Mouse (Mus musculus): Measurements from ENCODE around the gene Jam3.

Jam3 gene

DNA sequence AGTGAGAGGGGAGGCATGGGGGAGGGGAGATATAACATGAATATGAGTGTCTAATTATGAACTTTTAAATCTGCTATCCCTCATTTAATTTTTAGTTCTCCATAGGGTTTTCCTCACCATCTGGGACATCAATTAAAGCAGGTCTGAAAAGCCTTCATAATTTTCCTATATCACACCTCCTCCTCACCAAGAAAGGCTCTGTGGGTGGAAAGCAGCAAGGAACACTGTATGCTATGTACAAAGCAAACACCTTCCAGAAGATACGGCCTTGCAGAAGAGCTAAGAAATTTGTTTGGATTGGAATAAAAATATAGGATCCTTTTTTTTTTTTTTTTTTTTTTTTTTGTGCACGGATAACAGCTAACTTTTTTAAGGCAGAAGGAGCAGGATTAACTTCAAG, 31.3 kb downstream of the Jam3 start:
- ATAC-seq (ENCODE audit: insufficient number of reproducible peaks, low FRiP score, low TSS enrichment) = no peak

DNA sequence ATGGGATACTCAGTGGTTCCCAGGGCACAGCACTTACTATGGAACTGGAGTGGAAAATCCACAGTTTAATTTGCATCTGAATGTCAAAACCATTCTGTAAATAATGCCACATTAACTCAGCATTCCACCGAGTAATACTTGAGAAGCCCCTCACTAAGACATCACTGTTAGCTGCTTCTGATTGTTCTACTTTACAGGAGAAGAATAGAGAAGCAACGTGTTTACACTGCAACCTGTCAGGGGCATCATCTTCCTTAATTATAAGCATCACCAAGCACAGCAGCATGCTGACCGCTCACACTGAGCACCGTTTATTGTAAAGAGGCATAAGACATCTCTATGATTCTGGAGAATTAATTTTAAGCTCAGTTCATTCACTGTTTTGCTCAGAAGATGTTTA, 32.3 kb downstream of the Jam3 start:
- no peak for ATAC-seq (ENCODE audit: insufficient number of reproducible peaks, low FRiP score, low TSS enrichment)

DNA sequence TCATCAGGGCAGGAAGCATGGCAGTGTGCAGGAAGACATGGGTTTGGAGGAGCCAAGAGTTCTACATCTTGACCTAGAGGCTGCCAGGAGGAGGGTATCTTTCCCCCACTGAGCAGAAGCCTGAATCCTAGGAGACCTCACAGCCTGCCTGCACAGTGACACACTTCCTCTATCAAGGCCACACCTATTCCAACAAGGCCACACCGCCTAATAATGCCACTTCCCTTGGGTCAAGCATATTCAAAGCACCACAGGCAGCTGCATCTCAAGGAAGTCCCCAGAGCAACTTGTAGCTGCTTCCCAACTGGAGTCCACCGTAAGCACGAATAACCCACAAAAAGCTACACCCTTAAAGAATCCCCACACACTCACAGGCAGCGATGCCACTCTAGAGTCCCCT, 33.1 kb downstream of the Jam3 start:
- ATAC-seq (ENCODE audit: insufficient number of reproducible peaks, low FRiP score, low TSS enrichment) = no peak

DNA sequence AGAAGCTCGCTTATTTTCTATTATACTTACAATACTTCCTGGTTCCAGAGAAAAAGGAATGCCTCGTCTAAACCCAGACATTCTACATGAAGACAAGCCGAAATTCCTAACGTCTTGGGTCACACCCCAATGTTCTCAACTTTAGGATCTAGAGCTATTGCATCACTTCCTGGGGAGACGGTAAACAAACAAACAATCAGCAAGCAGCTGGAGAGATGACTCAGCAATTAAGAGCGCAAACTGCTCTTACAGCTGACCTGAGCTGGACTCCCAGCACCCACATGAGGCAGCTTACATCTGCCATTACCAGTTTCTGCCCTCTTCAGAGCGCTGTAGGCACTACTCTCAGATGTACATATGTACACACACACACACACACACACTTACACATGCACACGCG, 34.0 kb downstream of the Jam3 start:
- ATAC-seq (ENCODE audit: insufficient number of reproducible peaks, low FRiP score, low TSS enrichment) = no peak

DNA sequence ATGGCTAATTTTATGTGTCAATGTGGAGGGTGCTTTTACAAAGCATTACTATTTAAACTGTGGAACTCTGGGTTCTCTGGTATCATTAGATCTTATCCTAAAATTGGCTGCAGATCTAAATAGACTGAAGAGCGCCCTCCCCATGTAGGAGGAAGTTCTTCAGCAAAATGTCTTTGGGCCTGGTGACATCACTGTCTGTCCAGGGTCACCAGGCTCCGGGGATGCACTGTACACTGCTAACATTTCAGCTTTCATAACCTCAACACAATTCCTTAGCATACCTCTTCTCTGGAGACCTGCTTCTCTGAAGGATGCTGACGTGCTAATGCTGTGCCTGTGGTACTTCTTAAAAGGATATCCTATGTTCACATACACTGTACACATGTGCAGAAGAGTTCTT, 43.5 kb downstream of the Jam3 start:
- ATAC-seq (ENCODE audit: insufficient number of reproducible peaks, low FRiP score, low TSS enrichment) = no peak

DNA sequence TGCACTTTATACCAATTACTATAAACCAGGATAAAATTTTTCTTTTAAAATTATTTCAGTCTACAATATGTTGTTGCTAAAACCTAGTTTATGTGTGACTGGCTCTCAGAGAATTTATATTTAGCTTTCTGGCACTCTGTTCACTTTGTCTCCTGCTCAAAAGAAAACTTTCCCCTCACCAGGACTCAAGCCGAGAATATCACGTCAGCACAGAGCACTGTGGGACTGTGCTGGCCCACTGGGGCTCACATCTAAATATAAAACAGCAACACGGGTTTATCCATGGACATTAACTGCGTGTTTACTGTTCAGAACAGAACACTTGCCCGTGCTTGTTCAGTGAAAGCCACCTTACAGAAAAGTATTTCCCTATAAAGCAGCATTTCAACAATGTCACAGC, 44.5 kb downstream of the Jam3 start:
- no peak for ATAC-seq (ENCODE audit: insufficient number of reproducible peaks, low FRiP score, low TSS enrichment)

DNA sequence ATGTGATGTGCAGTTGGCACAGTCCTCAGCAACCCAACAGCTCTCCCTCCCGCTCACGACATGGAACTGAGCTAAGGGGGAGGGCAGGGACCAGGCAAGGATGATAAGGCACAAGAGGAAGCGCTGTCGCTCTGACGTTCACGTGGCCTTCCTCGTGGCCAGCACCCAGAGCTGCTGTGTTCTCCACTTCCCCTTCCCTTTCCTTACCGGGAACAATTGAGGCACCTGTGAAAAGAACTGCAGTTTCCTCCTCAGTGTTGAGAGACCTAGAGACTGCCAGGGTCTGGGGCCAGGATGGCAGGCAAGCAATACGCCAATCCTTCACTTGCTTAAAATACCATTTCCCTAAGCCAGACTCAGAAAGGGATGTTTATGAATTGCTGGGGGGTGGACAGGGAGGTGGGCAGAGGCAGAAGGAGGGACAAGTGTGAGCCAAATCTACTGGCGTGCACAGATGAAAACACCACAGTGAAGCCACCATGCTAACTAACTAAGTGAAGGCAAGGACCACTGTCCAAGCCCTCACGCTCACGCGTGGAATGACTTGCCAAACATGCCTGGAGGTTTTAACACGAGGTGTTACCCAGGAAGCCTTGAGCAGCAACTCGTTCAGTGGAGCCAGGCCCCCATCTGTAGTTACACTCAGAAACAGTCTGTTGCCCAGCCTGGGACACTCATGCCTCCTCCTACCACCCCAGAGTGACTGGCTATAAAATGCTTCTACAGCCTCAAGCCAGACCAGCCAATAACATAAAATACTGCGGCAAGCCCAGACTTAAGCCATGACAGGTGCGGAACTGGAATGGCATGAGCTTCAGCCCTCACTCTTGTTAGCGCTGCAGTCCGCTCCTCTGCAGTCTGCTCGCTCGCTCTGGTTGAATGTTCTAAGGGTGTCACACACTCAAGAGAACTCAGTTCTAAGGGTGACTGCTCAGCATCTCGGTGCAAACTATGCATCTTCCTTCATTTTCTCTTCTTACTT, 45.4 kb downstream of the Jam3 start:
- ATAC-seq (ENCODE audit: insufficient number of reproducible peaks, low FRiP score, low TSS enrichment) = no peak

DNA sequence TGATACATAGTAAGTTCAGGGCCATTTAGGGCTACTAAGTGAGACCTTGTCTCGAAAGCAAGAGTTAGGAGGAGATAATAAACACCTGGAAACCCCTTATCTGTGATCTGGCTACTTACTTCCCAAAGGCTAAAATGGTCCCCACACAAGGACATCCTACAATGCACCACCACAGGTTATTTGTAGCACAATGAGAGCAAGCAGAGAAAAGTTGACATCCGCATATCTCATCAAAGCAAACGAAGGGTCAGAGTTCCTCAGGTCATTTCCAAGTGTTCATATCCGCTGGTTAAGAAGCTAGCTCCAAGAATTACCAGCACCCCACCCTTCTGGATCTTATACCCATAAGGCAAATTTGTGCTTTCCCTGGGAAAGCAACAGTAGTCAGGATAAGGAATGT, 46.8 kb downstream of the Jam3 start:
- no peak for ATAC-seq (ENCODE audit: insufficient number of reproducible peaks, low FRiP score, low TSS enrichment)

DNA sequence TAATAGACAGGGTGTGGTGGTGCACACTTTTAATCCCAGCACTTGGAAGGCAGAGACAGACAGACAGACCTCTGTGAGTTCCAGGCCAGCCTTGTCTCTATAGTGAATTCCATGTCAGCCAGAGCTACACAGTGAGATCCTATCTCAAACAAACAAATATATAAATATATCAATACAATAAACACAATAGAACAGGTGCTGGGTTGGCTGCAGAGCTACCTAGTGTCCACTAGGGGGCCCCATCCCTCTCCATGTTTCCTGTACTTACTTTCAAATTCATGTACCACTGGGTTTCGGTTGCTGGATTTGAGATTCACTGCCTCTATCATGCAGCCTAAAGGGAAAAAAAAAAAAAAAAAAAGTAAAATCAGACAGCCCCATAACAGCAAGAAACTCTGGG, 49.1 kb downstream of the Jam3 start:
- no peak for ATAC-seq (ENCODE audit: insufficient number of reproducible peaks, low FRiP score, low TSS enrichment)

DNA sequence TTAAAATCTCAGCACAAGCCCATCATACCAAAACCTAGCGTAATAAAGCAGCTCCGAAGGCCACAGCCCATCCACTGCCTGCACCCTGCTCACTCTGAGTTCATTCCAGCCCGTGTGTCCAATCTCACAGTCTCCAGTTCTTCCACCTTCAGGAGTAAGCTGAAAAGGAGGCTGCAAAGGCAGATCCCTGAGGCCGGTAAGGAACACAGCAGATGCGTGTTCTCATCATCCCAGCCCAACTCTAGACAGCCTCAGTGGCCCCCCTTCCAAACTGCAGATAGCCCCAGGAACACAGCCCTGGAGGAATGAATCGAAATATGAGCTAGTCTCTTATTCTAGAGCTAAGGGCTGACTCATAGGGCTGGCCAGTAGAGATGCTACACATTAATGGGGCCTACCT, 53.8 kb downstream of the Jam3 start:
- no peak for ATAC-seq (ENCODE audit: insufficient number of reproducible peaks, low FRiP score, low TSS enrichment)

DNA sequence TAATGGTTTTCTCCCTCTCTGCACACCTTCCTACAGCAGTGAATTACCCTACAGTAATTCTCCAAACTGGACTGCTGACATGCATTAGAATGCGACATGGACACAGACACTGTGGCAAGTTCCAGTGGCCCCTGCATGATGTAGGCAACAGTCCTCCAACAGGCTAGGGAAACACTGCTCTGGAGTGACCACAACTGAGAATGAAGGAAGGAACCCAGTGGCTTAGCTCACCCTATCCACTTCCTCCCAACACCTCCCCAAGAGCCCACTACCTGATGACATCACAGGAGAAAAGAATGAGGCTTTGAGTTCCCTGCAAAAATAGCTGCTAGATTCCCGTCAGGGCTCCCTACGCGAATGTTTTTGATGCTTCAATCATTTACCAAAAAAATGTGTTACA, 55.7 kb downstream of the Jam3 start:
- ATAC-seq (ENCODE audit: insufficient number of reproducible peaks, low FRiP score, low TSS enrichment) = no peak

DNA sequence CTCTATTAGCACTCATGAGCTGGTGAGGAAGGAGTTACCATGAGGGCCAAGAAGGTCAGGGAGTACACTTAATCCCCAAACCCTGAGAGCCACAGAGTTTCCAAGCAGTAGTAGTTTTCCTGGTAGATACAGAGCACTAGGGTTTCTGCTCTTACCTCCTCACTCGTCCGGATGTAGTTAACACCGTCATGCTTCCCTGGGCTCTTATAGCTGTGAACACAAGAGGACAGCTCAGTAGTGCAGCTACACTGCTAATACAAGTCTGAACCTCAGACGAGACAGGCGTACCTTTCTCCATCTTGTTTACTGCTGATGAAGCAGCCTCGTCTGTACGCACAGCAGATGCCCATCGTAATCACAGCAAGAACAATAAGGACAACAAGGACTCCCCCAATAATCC, 56.7 kb downstream of the Jam3 start:
- no peak for ATAC-seq (ENCODE audit: insufficient number of reproducible peaks, low FRiP score, low TSS enrichment)

DNA sequence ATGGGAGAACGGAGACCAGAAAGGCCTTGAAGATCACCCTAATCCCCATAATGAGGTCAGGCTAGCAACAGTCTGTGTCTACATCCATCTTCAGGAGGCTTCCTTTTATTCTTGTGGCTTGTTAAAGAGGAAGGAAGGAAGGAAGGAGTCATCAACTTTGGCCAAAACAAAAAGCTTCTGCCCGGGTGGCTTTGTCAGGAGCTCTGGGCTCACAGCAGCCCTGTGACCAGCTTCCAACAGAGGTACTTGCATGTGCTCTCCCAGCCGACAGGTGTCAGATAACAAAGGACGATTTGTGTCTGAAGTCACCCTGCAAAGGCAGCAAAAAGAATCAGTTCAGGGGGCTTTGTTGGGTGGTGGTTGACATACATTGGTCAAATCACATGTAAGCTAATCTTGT, 57.1 kb downstream of the Jam3 start:
- ATAC-seq (ENCODE audit: insufficient number of reproducible peaks, low FRiP score, low TSS enrichment) = no peak

DNA sequence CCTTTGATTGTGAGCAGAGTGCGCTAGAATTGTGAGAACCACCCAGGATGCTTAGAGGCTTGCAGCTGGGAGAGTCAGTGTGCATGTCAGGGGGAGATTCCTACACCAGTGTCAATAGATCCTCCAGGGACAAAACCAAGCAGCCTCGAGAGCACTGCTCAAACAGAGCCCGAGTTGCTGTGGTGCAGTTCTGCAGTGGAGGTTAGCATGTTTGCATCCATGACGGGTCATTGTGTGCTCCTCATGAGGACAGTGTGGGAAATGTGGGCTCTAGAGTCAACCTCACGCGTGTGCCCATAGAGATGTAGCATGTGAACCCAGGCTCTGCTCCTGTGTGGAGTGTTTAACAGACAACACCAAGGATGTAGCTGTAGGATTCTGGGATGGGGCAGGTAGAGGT, 62.3 kb downstream of the Jam3 start:
- ATAC-seq (ENCODE audit: insufficient number of reproducible peaks, low FRiP score, low TSS enrichment) = no peak

DNA sequence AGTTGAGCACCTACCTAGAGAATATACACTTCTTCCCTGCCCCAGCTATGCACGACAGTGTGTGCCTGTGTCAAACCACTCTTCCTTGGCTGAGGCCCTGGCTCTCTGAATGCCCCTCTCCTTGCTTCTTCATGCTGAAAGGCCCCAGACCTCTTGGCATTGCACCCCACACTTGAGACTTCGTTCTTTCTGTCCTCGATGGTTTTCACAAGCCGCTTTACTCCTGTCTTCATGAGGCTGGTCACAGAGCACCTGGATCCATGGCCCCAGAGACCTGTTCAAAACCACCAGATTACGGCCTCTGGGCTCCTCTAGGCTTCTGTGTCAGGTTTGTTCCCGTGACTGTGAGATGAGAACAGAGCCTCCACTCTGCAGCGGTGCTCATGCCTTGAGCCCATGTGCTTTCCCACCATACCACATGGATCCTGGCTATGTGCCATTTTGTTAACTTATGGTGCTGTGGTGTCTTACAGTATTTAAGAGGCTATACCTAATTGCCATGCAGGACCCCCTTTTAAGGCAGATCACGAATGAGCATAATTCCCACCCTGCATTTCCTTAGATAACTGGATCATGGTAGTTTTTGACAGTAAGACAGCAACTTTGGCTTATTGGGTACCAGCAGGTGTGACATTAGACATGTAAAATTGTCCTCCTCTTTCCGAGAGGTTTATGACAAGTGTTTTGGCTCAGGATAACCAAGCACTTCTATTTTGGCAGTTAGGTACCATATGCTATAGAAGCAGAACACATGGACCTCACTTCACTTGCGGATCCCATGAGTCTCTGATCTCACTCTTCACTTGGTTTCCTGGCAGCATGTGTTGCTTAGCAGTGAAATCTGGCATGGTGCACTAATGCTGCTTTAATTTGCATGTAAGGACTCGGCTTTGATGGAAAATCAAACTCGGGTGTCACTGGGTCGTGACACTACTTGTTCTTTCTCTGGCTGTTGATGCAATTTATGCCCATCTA, 64.1 kb downstream of the Jam3 start:
- no peak for ATAC-seq (ENCODE audit: insufficient number of reproducible peaks, low FRiP score, low TSS enrichment)

DNA sequence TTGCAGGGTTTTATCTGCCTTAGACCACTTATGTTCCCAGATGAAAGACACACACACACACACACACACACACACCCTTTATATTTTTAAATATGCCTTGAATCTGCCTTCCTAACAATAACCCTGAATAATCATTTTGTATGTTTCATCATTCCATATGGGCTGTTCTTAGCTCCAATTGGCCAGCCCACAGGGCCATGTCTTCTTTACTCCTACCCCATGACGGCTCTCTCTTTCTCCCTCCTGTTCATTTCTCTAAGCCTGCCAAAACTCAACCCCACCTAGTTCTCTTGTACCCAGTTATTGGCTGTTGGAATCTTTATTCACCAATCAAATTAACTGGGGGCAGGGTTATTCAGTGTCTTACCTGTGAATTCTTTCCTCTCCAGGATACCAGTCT, 65.1 kb downstream of the Jam3 start:
- ATAC-seq (ENCODE audit: insufficient number of reproducible peaks, low FRiP score, low TSS enrichment) = no peak

DNA sequence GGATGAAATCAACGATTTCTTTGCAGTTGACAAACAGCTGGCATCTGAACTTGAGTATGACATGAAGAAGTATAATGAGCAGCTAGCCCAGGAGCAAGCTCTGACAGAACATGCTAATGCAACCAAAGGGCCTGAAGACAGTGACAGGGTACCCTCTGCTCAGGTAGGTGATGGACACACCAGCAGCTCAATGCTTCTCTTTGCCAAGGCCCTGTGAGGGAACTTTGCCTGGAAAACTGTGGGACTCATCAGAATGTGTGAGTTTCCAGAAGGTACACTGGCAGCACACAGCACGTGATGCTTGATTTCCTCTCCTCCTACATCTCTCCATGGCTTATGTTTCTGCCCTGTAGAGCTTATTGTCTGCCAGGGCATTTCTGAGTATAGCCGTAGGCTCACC, 67.8 kb downstream of the Jam3 start:
- ATAC-seq (ENCODE audit: insufficient number of reproducible peaks, low FRiP score, low TSS enrichment) = no peak

DNA sequence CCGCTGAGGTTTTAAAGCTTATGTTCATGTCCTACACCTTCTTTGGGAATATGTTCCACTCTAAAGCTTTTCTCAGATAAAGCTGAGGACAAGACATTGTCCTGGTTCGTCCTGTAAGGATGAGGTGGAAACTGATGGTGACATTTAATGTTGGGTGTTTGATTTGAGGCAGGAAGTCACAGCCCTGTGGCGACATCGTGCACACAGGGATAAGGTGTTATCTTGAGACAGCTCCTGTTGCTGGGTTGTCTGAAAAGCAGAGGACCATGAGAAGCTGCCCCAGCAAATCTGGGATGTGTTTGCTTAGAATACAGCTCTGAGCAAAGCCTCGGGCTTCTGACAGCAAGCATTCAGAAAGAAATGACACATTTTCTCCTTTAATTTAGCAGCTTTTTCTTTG, 69.0 kb downstream of the Jam3 start:
- no peak for ATAC-seq (ENCODE audit: insufficient number of reproducible peaks, low FRiP score, low TSS enrichment)

DNA sequence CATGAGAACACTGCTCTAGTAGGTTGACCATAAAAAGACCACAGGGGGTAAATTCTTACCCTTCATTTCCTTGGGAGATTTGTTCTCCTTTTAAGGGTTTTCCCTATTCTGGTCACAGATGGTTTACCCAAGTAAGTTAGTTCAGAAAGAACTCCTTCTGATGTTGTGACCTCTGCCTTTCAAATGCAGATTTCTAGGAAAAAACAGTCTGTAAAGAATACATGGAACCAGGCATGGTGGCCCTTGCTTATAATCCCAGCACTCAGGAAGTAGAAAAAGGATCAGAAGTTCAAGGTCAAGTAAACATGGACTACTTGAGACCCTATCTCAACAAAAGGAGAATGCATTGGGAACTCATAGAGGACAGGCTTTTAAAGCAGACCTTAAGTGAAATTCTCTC, 79.4 kb downstream of the Jam3 start:
- no peak for ATAC-seq (ENCODE audit: insufficient number of reproducible peaks, low FRiP score, low TSS enrichment)

DNA sequence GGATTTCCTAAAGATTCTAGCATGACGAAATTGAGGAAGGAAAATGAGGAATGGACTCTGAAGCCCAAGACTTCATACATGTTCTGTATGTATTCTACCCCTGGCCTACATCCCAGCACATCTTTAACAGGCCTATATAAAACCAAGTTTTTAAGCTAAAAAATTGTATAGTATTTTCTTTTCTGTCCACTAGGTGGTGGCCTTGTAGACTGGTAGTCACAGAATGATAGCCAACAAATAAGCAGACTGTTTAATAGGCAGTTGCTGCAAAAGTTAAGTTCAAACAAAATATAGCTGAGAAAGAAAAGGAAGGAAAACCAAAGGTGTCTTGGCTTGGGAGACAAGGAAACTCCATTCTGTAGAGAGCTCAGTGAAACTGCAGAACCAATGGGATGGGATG, 80.5 kb downstream of the Jam3 start:
- ATAC-seq (ENCODE audit: insufficient number of reproducible peaks, low FRiP score, low TSS enrichment) = no peak

DNA sequence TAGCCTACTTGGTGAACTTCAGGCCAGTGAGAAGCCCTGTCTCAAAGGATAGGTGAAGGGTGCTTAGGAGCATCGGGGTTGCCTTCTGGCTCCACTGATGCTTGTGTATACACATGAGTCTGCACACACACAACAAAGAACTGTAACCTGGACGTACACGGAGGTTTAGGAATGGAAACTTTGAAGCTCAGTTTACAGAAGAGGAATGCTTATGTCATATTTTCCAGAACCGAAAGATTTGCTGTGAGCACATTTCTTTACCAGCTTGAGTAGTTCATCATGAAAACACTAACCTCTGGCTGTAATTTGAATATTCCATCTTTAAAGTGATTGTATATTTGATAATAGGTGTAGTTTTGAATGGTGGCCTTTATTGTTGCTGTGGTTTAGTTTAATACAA, 84.3 kb downstream of the Jam3 start:
- ATAC-seq (ENCODE audit: insufficient number of reproducible peaks, low FRiP score, low TSS enrichment) = no peak

All from cerebellum, adult (tissue).